Mouse (Mus musculus) lung, postnatal 0 days (tissue): ENCODE measurements at regions not wholly inside any gene's neighbourhood (a gene's known extent, or its start where the extent isn't known, plus 50 kb on each side); places are given as distances from the start of the nearest gene placed in this dataset. TPM values are rescaled to one million over a fixed set of nuclear protein-coding genes. Genes with fewer than 3 reads are reported as not detected.
"Not testable (repeated sequence)": the region's sequence is repeated elsewhere in the genome, so short reads cannot be mapped to it uniquely, and the experiment has no call there.

Experiments used
- ATAC-seq: fragments of 200-750 bp; cut with Nextera tagmentation; 2 replicates; pipeline ENCODE4 v1.8.0; 2017; ENCODE audit warnings: moderate library complexity
- DNase-seq: peaks from one replicate; pipeline ENCODE4 v3.0.0-alpha.2; 2016; ENCODE audit warnings: low spot score
- H3K27ac ChIP-seq: fragments of 300-500 bp; sonication (generic); 2 replicates; pipeline ENCODE4 v1.5.1; 2014; ENCODE audit warnings: antibody characterized with exemption, mild to moderate bottlenecking, low read length, mixed read lengths
- H3K27me3 ChIP-seq: fragments of 300-500 bp; sonication (generic); replicated peaks from 2 replicates; pipeline ENCODE4 v1.6.1; 2014; ENCODE audit warnings: low read length, mixed read lengths; ENCODE audit not compliant: insufficient read depth
- H3K36me3 ChIP-seq: fragments of 300-500 bp; sonication (generic); 2 replicates; pipeline ENCODE4 v1.6.1; 2014; ENCODE audit warnings: low read length, mixed read lengths; ENCODE audit not compliant: insufficient read depth
- H3K4me1 ChIP-seq: fragments of 300-500 bp; sonication (generic); 2 replicates; pipeline ENCODE4 v1.6.1; 2014; ENCODE audit warnings: antibody characterized with exemption, low read depth, low read length, mixed read lengths; ENCODE audit not compliant: insufficient read depth
- H3K4me2 ChIP-seq: fragments of 300-500 bp; sonication (generic); replicated peaks from 2 replicates; pipeline ENCODE4 v1.6.1; 2014; ENCODE audit warnings: low read depth, mild to moderate bottlenecking, low read length, moderate library complexity, mixed read lengths
- H3K4me3 ChIP-seq: fragments of 300-500 bp; sonication (generic); 2 replicates; pipeline ENCODE4 v1.5.1; 2014; ENCODE audit warnings: low read depth, low read length
- H3K9ac ChIP-seq: fragments of 300-500 bp; sonication (generic); replicated peaks from 2 replicates; pipeline ENCODE4 v1.6.1; 2014; ENCODE audit warnings: low read depth, mild to moderate bottlenecking
- H3K9me3 ChIP-seq: fragments of 300-500 bp; sonication (generic); 2 replicates; pipeline ENCODE4 v1.6.1; 2016; ENCODE audit warnings: low read length, mixed read lengths
- WGBS: fragments of 180-500 bp; shearing (Covaris S2); extraction: QIAGEN DNeasy Blood & Tissue Kit; methylation state at CpG from one replicate; pipeline ENCODE4 v1.1.7; 2014; 5-methylcytosine and 5-hydroxymethylcytosine counted together
- microRNA-seq: library from miRNA; unstranded; fragments of <30 nt; microRNA quantifications from one replicate; pipeline ENCODE4, GENCODE M21; 2016

GRCm38 (mm10) chr13:62078893-62079292 is 50.8 kb upstream of the Zfp808 start:
- ATAC-seq, H3K4me2 ChIP-seq: not testable (repeated sequence)
- WGBS: 85% methylated on average over 9 of the region's 9 CpGs

More at GRCm38 (mm10) chr13:62078893-62079292, 50.8 kb upstream of the Zfp808 start:
- not testable (repeated sequence) for H3K27me3 ChIP-seq, H3K4me3 ChIP-seq, H3K4me1 ChIP-seq, H3K27ac ChIP-seq, H3K9me3 ChIP-seq, DNase-seq, H3K36me3 ChIP-seq, H3K9ac ChIP-seq

Small RNAs in the stretch of these regions (microRNA-seq; reads per million reads assigned to microRNA genes)
- not detected for gene Gm25649
